Mouse (Mus musculus) erythroblast, embryonic 14.5 days (primary cell): ENCODE data around the gene Misp.

Experiments
- GATA1 ChIP-seq: IDR thresholded peaks from 2 replicates; pipeline ENCODE4 v1.6.1; 2012; ENCODE audit warnings: low read length, inconsistent platforms, mixed read lengths
- TAL1 ChIP-seq: IDR thresholded peaks from 3 replicates; pipeline ENCODE4 v1.6.1; 2012; ENCODE audit warnings: low read length, inconsistent platforms, mixed read lengths

- TF ChIP-seq GATA1 (no peak), TAL1 (no peak)
Observed at GRCm38 (mm10) chr10:79802331-79802971, 18.3 kb upstream of the Misp start.
